Mouse (Mus musculus) megakaryocyte, embryonic 14.5 days (primary cell): ENCODE measurements around the gene Hs6st3. TPM values are rescaled to one million over a fixed set of nuclear protein-coding genes. Genes with fewer than 3 reads are reported as not detected.
A peak's percentile ranks its signal among the peaks of the same experiment; 100 is the strongest.
"Not testable (repeated sequence)": the region's sequence is repeated elsewhere in the genome, so short reads cannot be mapped to it uniquely, and the experiment has no call there.

Source experiments
- H3K27me3 ChIP-seq: replicated peaks from 2 replicates; pipeline ENCODE3; 2012; ENCODE audit warnings: inconsistent platforms
- H3K36me3 ChIP-seq: replicated peaks from 2 replicates; pipeline ENCODE3; 2012; ENCODE audit warnings: low read length, inconsistent platforms, mixed read lengths
- H3K4me1 ChIP-seq: 2 replicates; pipeline ENCODE4 v1.6.1; 2012; ENCODE audit warnings: inconsistent platforms
- H3K4me3 ChIP-seq: replicated peaks from 2 replicates; pipeline ENCODE3; 2012; ENCODE audit warnings: moderate library complexity, mild to moderate bottlenecking, inconsistent platforms
- H3K9me3 ChIP-seq: 2 replicates; pipeline ENCODE4 v1.6.1; 2012; ENCODE audit warnings: inconsistent platforms
- FLI1 ChIP-seq: IDR thresholded peaks from 2 replicates; pipeline ENCODE4 v1.6.1; 2012; ENCODE audit warnings: low read length, inconsistent platforms, mixed read lengths
- GATA1 ChIP-seq: IDR thresholded peaks from 3 replicates; pipeline ENCODE4 v1.6.1; 2012; ENCODE audit warnings: mixed read lengths, low read length, inconsistent platforms, borderline replicate concordance
- polyA plus RNA-seq: library from polyadenylated mRNA; stranded (reverse); fragments of >175 nt; gene quantifications from 2 replicates; pipeline ENCODE4 v1.2.3, GENCODE M21; 2012; ENCODE audit warnings: low replicate concordance; ENCODE audit not compliant: insufficient read depth

Hs6st3 gene
- polyA plus RNA-seq, 1 experiment = not detected

DNA sequence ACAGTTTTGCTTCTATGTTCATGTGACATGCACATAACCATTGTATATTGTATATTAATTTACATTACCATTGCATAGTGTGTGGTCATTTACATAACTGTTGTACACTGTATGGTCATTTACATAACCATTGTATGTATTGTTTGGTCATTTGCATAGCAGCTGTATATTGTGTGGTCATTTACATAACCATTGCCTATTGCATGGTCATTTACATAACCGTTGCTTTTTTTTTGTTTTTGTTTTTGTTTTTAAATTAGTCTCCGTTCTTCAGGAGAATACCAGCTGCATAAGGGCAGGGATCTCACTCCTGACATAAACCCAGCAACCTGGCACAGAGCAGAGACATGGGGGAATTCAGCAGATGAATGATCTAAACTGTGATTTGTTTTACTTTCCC, 95.5 kb downstream of the Hs6st3 start:
- no peak for TF ChIP-seq GATA1
- TF ChIP-seq FLI1 = no peak
- Histone ChIP-seq H3K4me1 (no peaks in the 10 kb centered on the region), H3K27me3 (no peaks in the 10 kb centered on the region), H3K36me3 (no peaks in the 10 kb centered on the region), H3K4me3 (no peak overlapping the region), H3K9me3 (peaks cover 17% of the 10 kb centered on the region; the same call in 1 of the 2 replicates)

DNA sequence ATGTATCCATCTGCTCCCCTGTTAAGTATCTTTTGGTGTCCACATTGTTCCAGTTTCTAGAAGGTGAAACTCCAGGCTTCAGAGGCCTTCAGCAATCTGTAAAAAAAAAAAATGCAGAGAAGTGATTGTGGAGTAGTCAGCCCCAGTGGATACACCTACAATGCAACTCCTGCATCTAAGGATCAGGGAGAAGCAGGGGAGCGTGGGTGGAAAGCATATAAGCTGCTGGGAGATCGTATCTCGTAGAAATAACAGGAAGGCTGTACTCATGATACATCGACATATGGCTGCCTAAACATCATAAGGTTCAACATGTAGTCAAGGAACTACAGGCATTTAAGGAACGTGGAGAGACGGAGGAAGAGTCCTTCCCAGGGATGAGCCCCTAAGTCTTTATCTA, 109.0 kb downstream of the Hs6st3 start:
- H3K36me3 ChIP-seq = no peaks in the 10 kb centered on the region
- no peaks in the 10 kb centered on the region for H3K4me1 ChIP-seq
- peaks cover 47% of the 10 kb centered on the region for H3K9me3 ChIP-seq
- no peak overlapping the region for H3K4me3 ChIP-seq
- TF ChIP-seq FLI1 (no peak), GATA1 (no peak)
- H3K27me3 ChIP-seq = no peaks in the 10 kb centered on the region

DNA sequence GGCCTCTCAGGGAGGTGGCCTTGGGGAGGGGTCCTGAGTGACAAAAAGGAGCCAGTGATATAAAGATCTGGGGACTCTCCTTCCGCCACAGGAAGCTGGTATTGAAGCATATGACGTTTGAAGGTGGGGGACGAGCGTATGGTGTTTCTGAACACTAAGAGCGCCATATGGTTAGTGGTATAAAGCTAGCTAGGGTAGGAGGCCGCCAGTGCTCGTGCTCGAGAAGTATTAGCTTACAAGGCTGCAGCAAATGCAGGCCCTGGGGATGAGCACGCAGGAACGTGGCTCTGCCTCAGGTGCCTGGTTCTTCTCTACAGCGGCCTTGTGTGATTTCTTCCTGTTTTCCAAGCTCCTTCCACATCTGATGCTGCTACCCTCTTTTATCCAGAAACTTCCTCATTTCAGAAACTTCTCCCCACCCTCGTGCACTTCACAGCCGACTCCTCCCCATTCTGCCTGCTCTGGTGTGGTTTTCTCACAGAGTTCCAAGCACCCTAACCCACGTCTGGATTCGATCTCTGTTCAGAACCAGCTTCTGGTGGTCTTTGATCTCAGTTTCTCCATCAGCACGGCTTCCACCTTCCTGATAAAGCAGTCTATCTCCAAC, 110.0 kb downstream of the Hs6st3 start:
- Histone ChIP-seq H3K36me3 (no peaks in the 10 kb centered on the region), H3K4me1 (no peaks in the 10 kb centered on the region), H3K27me3 (no peaks in the 10 kb centered on the region), H3K9me3 (peaks cover 54% of the 10 kb centered on the region), H3K4me3 (no peak overlapping the region)
- TF ChIP-seq GATA1 (no peak), FLI1 (no peak)

DNA sequence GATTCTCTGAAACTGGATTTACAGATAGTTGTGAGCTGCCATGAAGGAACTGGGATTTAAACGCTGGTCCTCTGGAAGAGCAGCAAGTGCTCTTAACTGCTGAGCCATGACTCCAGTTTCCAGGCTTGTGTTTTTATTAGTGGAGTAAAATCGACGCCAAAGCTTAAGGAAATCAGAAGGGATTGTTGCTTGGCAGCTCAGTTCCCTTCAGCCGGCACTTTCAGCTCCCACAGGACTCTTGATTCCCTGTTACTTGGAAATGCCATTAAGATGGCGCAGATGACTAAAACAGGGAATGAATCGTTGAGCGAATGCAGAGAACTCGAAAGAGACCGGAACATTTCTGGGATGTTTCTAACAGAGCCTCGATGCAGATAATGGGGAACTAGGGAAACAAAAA, 112.2 kb downstream of the Hs6st3 start:
- Histone ChIP-seq H3K4me1 (no peaks in the 10 kb centered on the region), H3K36me3 (no peaks in the 10 kb centered on the region), H3K27me3 (no peaks in the 10 kb centered on the region), H3K4me3 (no peak overlapping the region), H3K9me3 (peaks cover 56% of the 10 kb centered on the region)
- TF ChIP-seq FLI1 (no peak), GATA1 (no peak)

DNA sequence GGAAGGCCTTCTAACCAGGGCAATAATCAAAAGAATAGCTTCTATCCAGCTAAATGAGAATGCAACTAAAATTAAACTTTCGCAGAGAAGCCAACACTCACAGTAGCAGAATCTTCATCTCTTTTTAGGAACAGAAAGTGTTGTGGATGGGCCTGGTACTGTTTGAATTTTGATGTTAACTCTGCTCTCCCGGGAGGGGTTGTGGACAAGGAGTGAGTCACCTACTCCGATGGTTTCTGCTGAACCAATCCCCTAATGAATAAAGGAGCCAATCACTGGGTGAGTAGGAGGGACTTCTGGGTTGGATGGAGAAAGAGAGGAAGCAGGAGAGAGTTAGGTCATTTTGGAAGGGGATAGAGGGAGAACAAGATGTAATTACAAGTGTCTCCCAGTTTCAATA, 117.3 kb downstream of the Hs6st3 start:
- H3K4me3 ChIP-seq = no peak overlapping the region
- no peaks in the 10 kb centered on the region for H3K27me3 ChIP-seq
- TF ChIP-seq GATA1 = no peak
- TF ChIP-seq FLI1 = no peak
- H3K36me3 ChIP-seq = no peaks in the 10 kb centered on the region
- H3K4me1 ChIP-seq = peaks cover under 1% of the 10 kb centered on the region; the same call in 1 of the 2 replicates
- peaks cover 30% of the 10 kb centered on the region for H3K9me3 ChIP-seq

DNA sequence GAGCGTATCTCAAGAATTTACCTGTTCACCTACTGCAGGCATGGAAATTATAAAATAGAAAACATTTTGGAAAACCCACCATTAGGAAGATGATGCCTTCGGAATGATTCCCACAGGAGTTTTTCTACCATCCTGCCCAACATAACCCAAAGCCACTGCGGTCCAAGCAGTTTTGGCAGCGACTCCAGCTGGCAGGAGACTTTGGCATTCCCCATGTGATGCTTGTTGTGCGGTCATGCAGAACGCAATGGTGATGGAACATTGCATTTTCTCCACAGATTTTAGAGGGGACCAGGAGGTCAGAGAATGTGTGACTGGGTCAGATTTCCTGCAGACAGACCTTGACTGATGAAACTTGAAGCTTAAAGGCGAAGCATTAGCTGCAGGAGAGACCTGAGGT, 118.9 kb downstream of the Hs6st3 start:
- H3K36me3 ChIP-seq = no peaks in the 10 kb centered on the region
- TF ChIP-seq FLI1 (no peak), GATA1 (no peak)

DNA sequence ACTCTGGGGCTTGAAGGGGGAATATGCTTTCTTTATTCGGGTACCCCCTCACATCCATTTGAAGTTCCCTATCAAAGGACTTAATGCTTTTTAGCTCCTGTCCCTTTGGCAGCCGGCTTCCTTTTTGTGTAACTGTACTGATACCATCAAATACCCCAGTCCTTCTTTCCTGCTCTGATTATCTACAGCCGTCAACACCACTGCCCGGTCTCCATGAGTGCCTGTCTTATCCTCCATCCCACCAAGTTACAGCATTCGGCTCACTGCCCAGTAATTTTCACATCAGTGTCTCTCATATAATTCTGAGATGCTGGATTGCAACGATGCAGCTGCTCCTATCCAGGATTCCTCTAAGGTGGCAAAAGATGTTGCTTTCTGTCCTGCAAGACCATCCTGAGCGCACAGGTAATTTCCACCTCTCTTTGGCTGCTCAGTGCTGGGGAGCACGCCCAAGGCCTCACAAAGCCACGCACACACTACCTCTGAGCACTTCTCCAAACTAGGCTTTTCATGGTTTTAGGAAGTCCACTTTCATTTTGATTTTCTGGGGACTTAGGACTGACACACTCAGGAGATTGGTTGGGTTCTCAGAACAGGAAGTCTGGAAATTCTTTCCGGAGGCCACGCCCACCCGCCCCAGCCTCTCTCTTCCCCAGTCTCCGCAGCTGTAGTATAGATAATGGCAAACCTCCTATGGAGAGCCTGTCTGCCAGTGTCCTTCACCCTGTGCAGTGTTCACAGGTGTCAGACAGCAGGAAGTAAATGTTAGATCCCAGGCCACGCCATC, 122.2 kb downstream of the Hs6st3 start:
- H3K9me3 ChIP-seq = 0 out of 2 replicates have a peak, but pooled peaks cover 6% of the 10 kb centered on the region
- H3K4me1 ChIP-seq = peaks cover 6% of the 10 kb centered on the region; the same call in 1 of the 2 replicates
- H3K4me3 ChIP-seq = peak overlapping the region; percentile 35
- TF ChIP-seq FLI1 (no peak), GATA1 (no peak)
- H3K36me3 ChIP-seq = no peaks in the 10 kb centered on the region
- no peaks in the 10 kb centered on the region for H3K27me3 ChIP-seq

More for the DNA sequence above, 118.9 kb downstream of the Hs6st3 start:
- peaks cover 18% of the 10 kb centered on the region for H3K9me3 ChIP-seq
- no peak overlapping the region for H3K4me3 ChIP-seq
- H3K27me3 ChIP-seq = no peaks in the 10 kb centered on the region
- peaks cover 6% of the 10 kb centered on the region; the same call in 1 of the 2 replicates for H3K4me1 ChIP-seq

DNA sequence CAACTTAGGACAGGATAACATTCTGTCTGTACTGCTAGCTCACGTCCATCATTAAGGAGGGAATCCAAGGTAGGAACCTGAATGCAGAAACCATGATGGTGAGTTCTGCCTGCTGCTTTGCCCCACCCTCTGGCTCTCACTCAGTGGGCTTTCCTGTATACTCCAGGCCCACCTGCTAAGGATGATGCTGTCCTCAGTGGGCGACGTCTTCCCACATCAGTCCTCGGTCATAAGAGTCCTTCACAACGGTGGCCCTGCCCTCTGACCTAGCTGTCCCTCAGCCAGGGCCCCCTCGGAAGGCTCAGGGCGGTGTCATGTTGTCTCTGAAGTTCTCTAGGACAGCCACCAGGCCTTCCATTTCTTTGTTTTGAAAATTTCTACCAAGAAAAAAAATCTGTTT, 128.2 kb downstream of the Hs6st3 start:
- peaks cover 6% of the 10 kb centered on the region; the same call in 1 of the 2 replicates for H3K9me3 ChIP-seq
- H3K4me3 ChIP-seq = no peak overlapping the region
- no peaks in the 10 kb centered on the region for H3K4me1 ChIP-seq
- no peaks in the 10 kb centered on the region for H3K36me3 ChIP-seq
- TF ChIP-seq GATA1 (no peak), FLI1 (no peak)
- H3K27me3 ChIP-seq = no peaks in the 10 kb centered on the region

DNA sequence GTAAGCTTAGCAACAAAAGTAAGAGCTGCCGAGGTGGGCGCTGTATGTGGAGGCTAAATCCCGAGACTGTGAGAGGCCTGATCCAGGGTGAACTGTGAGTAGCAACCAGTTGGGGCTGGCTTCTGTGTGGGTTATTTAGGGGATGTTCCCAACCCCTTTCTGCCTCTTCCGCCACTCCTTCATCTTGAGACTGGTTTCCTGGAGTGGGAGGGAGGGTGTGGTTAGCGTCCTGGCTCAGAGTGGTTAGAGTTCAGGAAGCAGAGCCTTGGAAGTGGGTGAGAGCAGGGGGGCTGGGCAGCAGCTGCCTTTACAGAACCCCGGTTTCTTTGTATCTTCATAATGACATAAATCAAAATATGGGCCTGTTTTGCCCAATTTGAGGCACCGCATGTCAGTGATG, 134.9 kb downstream of the Hs6st3 start:
- H3K27me3 ChIP-seq = no peaks in the 10 kb centered on the region

DNA sequence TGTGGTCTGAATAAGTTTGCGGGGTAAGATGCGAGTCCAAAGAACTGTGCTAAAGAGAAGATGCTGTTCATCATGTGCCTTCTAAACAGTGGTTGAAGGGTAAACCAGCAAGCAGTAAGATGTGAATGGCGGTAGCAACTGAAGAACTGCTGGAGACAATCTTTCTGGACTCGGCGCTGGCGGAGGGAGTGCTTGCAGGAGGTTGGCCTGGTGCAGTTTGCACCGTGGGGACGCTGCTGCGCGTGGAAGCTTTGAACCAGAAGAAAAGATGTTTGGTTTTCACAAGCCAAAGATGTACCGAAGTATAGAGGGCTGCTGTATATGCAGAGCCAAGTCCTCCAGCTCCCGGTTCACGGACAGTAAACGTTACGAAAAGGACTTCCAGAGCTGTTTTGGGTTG, 140.0 kb downstream of the Hs6st3 start:
- H3K9me3 ChIP-seq, H3K4me3 ChIP-seq, H3K27me3 ChIP-seq, H3K36me3 ChIP-seq, H3K4me1 ChIP-seq: not testable (repeated sequence)

More for the DNA sequence above, 134.9 kb downstream of the Hs6st3 start:
- Histone ChIP-seq H3K4me1 (peaks cover 8% of the 10 kb centered on the region; the same call in 1 of the 2 replicates), H3K36me3 (no peaks in the 10 kb centered on the region), H3K4me3 (peak overlapping the region; percentile 15), H3K9me3 (peaks cover 7% of the 10 kb centered on the region)
- TF ChIP-seq GATA1 (no peak), FLI1 (no peak)

DNA sequence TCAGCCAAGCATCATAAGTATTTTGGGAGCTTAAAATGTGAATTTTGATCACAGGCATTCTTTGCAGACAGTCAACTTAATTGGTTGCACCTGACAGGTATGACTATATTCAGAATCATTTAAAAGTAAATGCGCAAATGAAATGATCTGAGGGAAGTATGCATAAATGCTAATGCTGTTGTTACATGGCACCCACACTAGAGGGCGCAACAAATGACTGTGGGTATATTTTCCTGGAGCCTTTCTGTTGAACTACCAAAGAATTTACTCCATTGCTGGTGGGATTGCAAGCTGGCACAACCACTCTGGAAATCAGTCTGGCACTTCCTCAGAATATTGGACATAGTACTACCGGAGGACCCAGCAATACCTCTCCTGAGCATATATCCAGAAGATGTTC, 145.8 kb downstream of the Hs6st3 start:
- no peaks in the 10 kb centered on the region for H3K4me1 ChIP-seq
- H3K4me3 ChIP-seq = no peak overlapping the region
- TF ChIP-seq GATA1 = no peak
- TF ChIP-seq FLI1 = no peak
- no peaks in the 10 kb centered on the region for H3K36me3 ChIP-seq
- H3K9me3 ChIP-seq = no peaks in the 10 kb centered on the region
- no peaks in the 10 kb centered on the region for H3K27me3 ChIP-seq
